Mouse (Mus musculus): ENCODE data around the gene Limch1. TPM values are rescaled to one million over a fixed set of nuclear protein-coding genes. Genes with fewer than 3 reads are reported as not detected.

Limch1 gene
- polyA plus RNA-seq, 1 experiment = 23.9 TPM

DNA sequence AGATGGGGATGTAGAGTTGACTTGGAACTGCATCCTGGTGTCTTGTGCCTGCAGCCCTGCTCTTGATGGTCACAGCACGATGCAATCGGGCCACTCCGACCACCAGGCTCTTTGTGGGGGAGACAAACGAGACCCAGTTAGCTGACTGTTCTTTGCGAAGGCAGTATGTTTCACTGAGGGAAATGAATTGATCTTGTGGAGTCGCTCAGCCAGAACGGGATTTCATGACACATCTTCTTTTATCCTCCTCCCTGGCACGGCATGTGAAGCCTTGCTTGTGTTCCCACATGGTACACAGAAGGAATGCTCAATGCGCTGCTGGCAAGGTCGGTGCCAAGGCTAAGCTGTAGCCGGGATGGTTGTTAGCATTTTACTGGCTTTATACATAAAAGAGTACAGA, 143.7 kb downstream of the Limch1 start:
- no peaks in the 10 kb centered on the region for H3K27me3 ChIP-seq (ENCODE audit: control insufficient read depth, insufficient read depth, low read length)
- H3K36me3 ChIP-seq (ENCODE audit: control insufficient read depth, insufficient read depth, low read length) = no peaks in the 10 kb centered on the region
- H3K4me1 ChIP-seq (ENCODE audit: control insufficient read depth, insufficient read depth, low read length) = no peaks in the 10 kb centered on the region
- no peak overlapping the region for H3K4me3 ChIP-seq (ENCODE audit: control insufficient read depth, low read depth, low read length)
- no peak overlapping the region for H3K27ac ChIP-seq (ENCODE audit: control insufficient read depth, insufficient read depth, low read depth, low read length)
- no peak for TF ChIP-seq POLR2A (IDR thresholded peaks at IDR 0.05; ENCODE audit: control insufficient read depth, low read depth, low read length)
- no peak for TF ChIP-seq CTCF (IDR thresholded peaks at IDR 0.05; ENCODE audit: control insufficient read depth, insufficient read depth, insufficient replicate concordance, low read depth, low read length)

GRCm38 (mm10) chr5:66895440-66896120, 150.0 kb downstream of the Limch1 start:
- H3K36me3 ChIP-seq (ENCODE audit: control insufficient read depth, insufficient read depth, low read length) = no peaks in the 10 kb centered on the region
- H3K4me1 ChIP-seq (ENCODE audit: control insufficient read depth, insufficient read depth, low read length) = no peaks in the 10 kb centered on the region
- no peak overlapping the region for H3K4me3 ChIP-seq (ENCODE audit: control insufficient read depth, low read depth, low read length)
- no peaks in the 10 kb centered on the region for H3K27me3 ChIP-seq (ENCODE audit: control insufficient read depth, insufficient read depth, low read length)
- no peak overlapping the region for H3K27ac ChIP-seq (ENCODE audit: control insufficient read depth, insufficient read depth, low read depth, low read length)
- no peak for TF ChIP-seq POLR2A (IDR thresholded peaks at IDR 0.05; ENCODE audit: control insufficient read depth, low read depth, low read length)
- TF ChIP-seq CTCF (IDR thresholded peaks at IDR 0.05; ENCODE audit: control insufficient read depth, insufficient read depth, insufficient replicate concordance, low read depth, low read length) = no peak

- TF ChIP-seq POLR2A (IDR thresholded peaks at IDR 0.05; ENCODE audit: control insufficient read depth, low read depth, low read length) = no peak
- TF ChIP-seq CTCF (IDR thresholded peaks at IDR 0.05; ENCODE audit: control insufficient read depth, insufficient read depth, insufficient replicate concordance, low read depth, low read length) = no peak
- Histone ChIP-seq H3K27me3 (ENCODE audit: control insufficient read depth, insufficient read depth, low read length) (no peaks in the 10 kb centered on the region), H3K4me3 (ENCODE audit: control insufficient read depth, low read depth, low read length) (no peak overlapping the region), H3K4me1 (ENCODE audit: control insufficient read depth, insufficient read depth, low read length) (no peaks in the 10 kb centered on the region), H3K36me3 (ENCODE audit: control insufficient read depth, insufficient read depth, low read length) (no peaks in the 10 kb centered on the region), H3K27ac (ENCODE audit: control insufficient read depth, insufficient read depth, low read depth, low read length) (no peak overlapping the region)
Observed at GRCm38 (mm10) chr5:66897584-66897983, 152.0 kb downstream of the Limch1 start.

DNA sequence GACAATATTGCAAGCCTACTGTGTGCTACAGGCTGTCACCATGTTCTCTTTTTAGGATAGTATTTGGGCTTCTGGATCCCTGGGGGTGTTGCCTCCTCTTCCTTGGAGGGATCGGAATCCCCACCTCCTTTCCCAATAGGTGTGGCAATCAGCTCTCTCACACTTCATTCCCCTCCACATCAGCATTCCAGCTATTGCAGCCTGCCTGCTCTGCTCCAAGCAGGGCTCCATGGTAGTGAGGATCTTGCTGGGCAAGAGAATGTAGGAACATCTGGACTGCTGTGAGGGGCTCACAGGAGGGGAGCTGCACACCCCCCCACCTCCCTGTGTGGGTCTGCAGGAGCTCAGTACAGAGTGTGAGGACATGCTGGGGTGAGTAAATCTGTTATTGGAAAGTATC, 152.6 kb downstream of the Limch1 start:
- Histone ChIP-seq H3K4me3 (ENCODE audit: control insufficient read depth, low read depth, low read length) (no peak overlapping the region), H3K36me3 (ENCODE audit: control insufficient read depth, insufficient read depth, low read length) (no peaks in the 10 kb centered on the region)
- TF ChIP-seq CTCF (IDR thresholded peaks at IDR 0.05; ENCODE audit: control insufficient read depth, insufficient read depth, insufficient replicate concordance, low read depth, low read length) (no peak), POLR2A (IDR thresholded peaks at IDR 0.05; ENCODE audit: control insufficient read depth, low read depth, low read length) (no peak)

DNA sequence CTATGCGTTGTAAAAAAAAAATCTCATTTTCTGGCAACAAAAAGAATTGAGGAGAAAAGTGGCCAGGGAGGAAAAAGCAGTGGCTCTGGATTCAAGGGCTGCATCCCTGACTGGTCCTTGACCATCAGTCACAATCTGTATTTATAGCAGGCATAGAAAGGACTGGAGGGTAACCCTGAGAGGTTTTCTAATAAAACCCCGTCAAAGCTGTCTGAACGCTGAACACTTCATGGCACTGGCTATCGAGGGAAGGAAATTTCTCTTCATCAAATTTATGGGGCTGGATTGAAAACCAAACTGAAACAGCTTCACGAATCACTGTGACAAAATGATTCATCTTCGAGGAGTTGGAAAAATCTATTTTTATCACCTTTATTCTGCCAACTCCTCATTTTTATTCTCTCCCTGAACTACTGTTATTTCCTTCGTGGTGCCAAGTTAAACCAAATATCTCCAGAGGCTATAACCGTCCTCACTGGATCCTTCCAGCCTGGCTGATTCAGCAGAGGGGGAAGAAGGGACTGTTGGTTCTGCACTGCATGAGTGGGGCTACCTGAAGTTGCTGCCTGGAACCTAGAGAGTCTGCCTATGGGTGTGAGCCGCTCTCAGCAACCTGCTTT, 153.3 kb downstream of the Limch1 start:
- Histone ChIP-seq H3K4me3 (ENCODE audit: control insufficient read depth, low read depth, low read length) (no peak overlapping the region), H3K27ac (ENCODE audit: control insufficient read depth, insufficient read depth, low read depth, low read length) (no peak overlapping the region), H3K36me3 (ENCODE audit: control insufficient read depth, insufficient read depth, low read length) (no peaks in the 10 kb centered on the region), H3K27me3 (ENCODE audit: control insufficient read depth, insufficient read depth, low read length) (no peaks in the 10 kb centered on the region), H3K4me1 (ENCODE audit: control insufficient read depth, insufficient read depth, low read length) (no peaks in the 10 kb centered on the region)
- TF ChIP-seq POLR2A (IDR thresholded peaks at IDR 0.05; ENCODE audit: control insufficient read depth, low read depth, low read length) (no peak), CTCF (IDR thresholded peaks at IDR 0.05; ENCODE audit: control insufficient read depth, insufficient read depth, insufficient replicate concordance, low read depth, low read length) (no peak)

More for the DNA sequence above, 152.6 kb downstream of the Limch1 start:
- H3K27me3 ChIP-seq (ENCODE audit: control insufficient read depth, insufficient read depth, low read length) = no peaks in the 10 kb centered on the region
- no peaks in the 10 kb centered on the region for H3K4me1 ChIP-seq (ENCODE audit: control insufficient read depth, insufficient read depth, low read length)
- H3K27ac ChIP-seq (ENCODE audit: control insufficient read depth, insufficient read depth, low read depth, low read length) = no peak overlapping the region

DNA sequence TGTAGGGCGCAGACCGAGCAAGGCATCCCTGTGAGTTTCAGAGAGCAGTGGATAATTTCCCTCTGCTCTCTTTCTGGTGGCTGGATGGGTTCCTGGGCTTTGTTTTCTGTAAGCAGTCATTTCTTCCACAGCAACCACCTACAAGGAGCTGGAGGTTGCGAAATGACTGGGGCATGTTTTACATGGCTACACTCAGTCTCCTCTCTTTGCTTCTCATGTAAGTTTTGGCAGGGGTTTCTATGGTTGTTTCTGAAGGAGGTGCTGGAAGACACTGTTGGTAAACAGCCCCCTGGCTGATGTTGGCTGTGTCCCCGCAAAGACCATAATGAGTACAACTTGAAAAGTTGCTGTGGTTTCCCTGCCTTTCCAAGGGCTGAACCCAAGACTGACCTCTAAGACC, 155.5 kb downstream of the Limch1 start:
- no peak overlapping the region for H3K4me3 ChIP-seq (ENCODE audit: control insufficient read depth, low read depth, low read length)
- TF ChIP-seq POLR2A (IDR thresholded peaks at IDR 0.05; ENCODE audit: control insufficient read depth, low read depth, low read length) = no peak
- H3K4me1 ChIP-seq (ENCODE audit: control insufficient read depth, insufficient read depth, low read length) = no peaks in the 10 kb centered on the region
- H3K36me3 ChIP-seq (ENCODE audit: control insufficient read depth, insufficient read depth, low read length) = no peaks in the 10 kb centered on the region
- no peaks in the 10 kb centered on the region for H3K27me3 ChIP-seq (ENCODE audit: control insufficient read depth, insufficient read depth, low read length)
- H3K27ac ChIP-seq (ENCODE audit: control insufficient read depth, insufficient read depth, low read depth, low read length) = no peak overlapping the region

- no peak for TF ChIP-seq CTCF (IDR thresholded peaks at IDR 0.05; ENCODE audit: control insufficient read depth, insufficient read depth, insufficient replicate concordance, low read depth, low read length)
- no peak for TF ChIP-seq POLR2A (IDR thresholded peaks at IDR 0.05; ENCODE audit: control insufficient read depth, low read depth, low read length)
- Histone ChIP-seq H3K27me3 (ENCODE audit: control insufficient read depth, insufficient read depth, low read length) (no peaks in the 10 kb centered on the region), H3K4me1 (ENCODE audit: control insufficient read depth, insufficient read depth, low read length) (no peaks in the 10 kb centered on the region), H3K4me3 (ENCODE audit: control insufficient read depth, low read depth, low read length) (no peak overlapping the region), H3K27ac (ENCODE audit: control insufficient read depth, insufficient read depth, low read depth, low read length) (no peak overlapping the region), H3K36me3 (ENCODE audit: control insufficient read depth, insufficient read depth, low read length) (no peaks in the 10 kb centered on the region)
Observed at GRCm38 (mm10) chr5:66904835-66905234, 159.2 kb downstream of the Limch1 start.
